Mouse (Mus musculus): ENCODE data around the gene Zmiz1. TPM values are rescaled to one million over a fixed set of nuclear protein-coding genes. Genes with fewer than 3 reads are reported as not detected.

Zmiz1 gene
- polyA plus RNA-seq, 1 experiment, result 15.3 TPM

DNA sequence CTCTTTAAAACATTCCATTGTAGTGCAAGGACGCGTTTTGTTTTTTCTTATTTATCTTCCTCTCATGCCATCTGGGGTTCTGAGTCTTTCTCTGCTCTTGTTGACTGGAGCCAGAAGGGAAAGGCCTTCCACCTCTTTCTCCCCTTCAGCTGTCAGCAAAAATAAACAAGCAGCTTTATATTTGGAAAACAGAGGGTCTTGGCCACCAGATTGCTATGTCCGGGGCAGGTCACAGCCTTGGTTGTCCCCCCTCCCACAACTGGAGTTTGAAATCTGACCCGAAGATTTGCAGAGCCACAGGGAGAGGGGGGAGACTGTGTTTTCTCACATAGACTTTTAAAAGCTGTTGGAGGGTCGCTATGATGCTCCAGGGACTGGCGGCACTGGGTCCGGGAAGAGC is 96.9 kb downstream of the Zmiz1 start:
- no peak for DNase-seq (ENCODE audit: low spot score)

DNA sequence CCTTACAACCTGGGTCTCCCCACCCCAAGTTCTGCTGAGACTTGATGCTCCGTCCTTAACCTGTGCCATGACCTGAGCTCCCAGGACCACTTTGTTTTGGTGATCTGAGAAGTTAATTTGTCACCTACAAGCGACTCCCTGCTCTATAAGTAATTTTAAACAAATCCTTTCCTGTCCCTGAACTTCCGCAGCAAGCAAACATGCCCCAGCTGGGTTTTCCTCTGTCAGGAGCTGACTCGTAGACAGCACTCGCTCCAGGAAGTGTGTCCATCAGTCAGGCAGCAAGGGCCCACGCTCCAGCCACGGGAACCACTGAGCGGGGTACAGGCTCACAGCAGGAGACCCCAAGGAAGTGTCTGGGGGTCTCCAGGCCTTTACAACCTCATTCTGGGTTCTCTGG is 98.0 kb downstream of the Zmiz1 start:
- no peak for DNase-seq (ENCODE audit: low spot score)

DNA sequence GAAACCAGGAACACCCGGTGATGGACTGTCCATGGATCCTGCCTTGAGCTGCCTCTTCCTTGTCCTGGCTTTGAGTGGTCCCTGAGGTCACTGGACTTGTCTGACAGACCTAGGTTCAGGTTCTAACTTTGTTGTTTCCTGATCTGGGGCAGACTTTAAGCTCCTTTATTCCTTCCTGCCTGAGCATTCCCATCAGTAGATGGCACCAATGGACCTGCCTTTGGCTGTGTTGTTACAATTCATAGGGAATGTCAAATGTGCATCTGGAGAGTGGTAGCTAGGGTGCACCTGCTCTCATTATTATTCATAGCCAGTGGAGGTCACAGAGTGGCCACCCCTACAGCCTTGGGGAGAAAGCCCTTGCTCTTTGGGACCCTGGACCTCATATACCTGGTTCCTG is 99.5 kb downstream of the Zmiz1 start:
- DNase-seq (ENCODE audit: low spot score), result no peak

DNA sequence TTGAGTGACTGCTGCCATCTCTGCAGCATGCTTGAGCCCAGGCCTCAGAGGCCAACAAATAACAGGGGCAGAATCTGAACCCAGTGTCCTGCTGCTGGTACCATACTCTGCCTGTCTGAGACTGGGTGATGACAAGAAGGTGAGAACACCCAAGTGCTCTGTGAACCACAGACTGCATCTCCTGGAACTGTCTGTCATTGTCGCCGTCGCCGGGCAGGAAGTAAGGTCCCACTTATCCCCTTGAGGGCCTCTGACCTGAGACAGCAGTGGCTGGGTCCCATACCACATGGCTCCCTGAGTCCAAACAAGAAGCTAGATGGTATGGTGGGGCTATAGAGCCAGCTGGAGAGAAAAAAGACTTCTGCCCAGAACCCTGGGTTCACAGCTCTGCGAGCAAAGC is 100.9 kb downstream of the Zmiz1 start:
- DNase-seq (ENCODE audit: low spot score), result no peak

DNA sequence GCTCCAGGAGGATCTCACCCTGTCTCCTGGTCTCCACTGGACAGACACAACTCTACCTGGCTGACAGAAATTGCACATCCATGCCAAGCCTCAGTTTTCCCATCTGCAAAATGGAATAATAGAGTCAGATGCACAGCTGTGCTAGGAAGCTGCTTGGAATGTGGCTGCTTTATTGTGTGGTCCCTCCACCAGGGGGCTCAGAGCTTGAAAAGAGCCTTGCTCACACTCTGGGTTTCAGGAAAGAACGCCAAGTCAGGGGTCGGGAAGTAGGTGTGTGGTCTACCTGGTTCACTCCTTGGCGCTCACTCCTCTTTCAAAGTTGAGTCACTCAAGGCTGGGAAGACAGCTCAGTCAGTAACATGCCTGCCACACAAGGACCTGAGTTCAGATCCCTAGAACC is 101.9 kb downstream of the Zmiz1 start:
- DNase-seq (ENCODE audit: low spot score), result no peak

DNA sequence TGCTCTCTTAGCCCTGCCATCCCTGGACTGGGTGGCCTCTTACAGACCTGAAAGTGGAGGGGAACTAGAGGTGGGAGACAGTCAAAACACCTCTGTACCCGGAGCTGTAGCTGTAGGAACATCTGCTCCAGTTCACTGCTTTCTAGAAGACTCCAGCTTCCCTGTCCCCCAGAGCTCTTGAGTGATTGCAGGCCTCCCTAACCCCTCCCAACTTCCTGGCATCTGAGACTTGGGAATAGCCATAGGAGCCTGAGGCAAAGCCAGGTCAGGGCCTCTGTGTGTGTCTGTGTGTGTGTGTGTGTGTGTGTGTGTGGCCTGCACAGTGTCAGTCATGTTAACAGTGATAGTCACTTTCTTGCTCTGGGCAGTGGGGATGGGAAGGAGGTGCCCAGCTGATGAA is 102.7 kb downstream of the Zmiz1 start:
- no peak for DNase-seq (ENCODE audit: low spot score)

DNA sequence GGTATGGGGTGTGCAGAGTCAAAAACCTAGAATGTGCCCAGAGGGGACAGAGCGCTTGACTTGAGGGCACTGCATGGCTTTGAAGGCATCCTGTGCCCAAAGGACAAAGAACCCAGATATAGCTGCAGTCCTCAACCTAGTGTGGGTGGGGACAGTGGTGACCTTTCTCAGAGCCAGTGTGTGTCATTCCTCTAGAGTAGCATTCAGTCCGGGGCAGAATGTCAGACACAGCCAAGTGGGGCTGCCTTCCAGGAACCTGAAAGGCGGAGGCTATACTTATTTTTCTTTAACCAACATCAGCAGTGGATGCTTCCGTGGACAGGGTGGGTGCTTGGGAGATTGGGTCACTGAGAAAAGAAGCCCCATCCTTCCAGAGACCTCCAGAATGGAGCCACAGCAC is 103.5 kb downstream of the Zmiz1 start:
- DNase-seq (ENCODE audit: low spot score), result no peak

DNA sequence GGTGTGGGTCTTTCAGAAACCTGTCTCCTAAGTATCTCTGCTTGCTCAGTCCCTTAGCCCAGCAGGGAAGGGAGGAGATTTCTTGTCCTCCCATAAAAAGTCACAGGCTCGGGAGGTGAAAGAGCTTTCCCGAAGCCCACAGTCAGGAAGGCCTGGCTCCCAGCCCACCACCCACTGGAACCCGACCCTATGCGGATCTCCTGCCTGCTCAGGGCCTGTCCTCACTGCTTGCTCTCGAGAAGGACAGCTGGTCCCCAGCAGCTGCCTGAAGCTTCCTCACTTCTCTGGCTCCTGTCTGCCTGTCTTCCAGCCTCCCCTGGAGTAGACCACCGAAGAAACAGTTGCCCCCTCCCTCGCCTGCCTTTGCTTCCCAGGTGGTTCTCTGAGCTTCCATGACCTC is 103.9 kb downstream of the Zmiz1 start:
- no peak for DNase-seq (ENCODE audit: low spot score)

DNA sequence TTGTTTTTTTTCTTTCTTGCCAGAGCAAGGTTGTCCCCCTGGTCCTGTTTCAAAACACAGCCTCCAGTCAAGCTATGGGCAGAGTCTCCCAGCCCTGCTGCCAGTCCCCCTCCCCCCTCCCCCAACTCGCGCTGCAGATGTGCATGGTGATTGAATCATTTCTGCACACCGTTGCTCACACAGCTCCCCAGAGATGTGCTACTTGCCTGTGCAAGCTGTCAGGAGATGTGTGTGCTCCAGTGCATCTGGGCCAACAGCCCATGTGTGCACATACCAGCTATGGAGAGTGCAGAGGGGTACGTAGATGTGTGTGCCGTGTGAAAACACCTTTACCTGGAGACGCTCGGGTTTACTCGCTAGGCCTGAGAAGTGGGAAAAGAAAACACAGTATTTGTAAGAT is 105.6 kb downstream of the Zmiz1 start:
- DNase-seq (ENCODE audit: low spot score), result no peak

DNA sequence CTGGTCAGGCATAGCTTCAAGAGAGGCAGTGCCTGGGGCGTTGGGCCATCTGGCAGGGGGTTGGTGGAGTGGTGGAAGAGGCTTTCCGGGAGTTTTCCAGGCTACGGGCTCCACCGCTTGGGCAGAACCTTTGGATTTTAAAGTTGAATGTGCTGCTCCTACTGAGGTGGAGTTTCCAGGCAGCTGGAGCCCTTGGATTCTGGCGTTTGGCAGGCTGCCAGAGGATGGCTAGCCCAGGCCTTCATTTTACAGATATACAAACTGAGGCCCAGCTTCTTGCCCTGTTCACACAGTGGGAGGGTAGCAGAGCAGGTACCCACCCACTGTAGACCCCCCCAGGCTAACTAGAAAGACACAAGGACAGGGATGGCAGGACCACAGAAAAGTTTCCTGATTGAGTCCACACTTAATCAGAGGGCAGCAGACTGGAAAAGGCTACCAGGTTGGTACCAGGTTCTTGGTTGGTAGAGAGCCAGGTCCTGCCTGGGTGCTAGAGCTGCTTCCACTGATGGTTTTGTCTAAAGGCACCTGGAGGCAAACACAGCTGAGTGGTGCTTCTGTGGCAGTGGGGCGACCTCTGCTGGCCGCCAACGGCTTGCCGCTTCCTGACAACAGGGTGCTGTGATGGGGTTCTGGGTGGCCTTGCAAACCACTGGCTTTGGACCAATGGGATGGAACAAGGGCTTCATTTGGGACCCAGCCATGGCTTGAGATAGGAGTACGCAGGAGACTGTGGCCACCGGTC is 106.5 kb downstream of the Zmiz1 start:
- peak; percentile 75 for DNase-seq (ENCODE audit: low spot score)

DNA sequence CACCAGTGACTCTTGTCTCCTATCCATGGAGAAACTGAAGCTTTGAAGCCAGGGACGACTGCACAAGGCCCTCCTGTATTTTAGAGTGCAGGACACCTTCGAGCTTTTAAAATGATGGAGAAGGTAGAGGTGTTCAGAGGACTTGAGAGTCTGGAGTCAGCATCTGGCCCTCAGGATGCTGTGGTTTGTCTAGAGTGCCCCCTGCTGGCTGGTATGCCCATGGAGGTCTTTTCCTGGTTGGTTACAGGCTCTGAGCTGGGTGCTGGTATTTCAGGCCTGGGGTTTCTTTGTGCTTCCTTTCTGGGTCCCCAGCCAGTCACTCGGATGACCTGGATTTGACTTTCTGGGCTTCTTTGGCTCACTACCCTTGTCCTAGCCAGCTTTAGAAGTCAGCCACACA is 108.3 kb downstream of the Zmiz1 start:
- DNase-seq (ENCODE audit: low spot score), result no peak

DNA sequence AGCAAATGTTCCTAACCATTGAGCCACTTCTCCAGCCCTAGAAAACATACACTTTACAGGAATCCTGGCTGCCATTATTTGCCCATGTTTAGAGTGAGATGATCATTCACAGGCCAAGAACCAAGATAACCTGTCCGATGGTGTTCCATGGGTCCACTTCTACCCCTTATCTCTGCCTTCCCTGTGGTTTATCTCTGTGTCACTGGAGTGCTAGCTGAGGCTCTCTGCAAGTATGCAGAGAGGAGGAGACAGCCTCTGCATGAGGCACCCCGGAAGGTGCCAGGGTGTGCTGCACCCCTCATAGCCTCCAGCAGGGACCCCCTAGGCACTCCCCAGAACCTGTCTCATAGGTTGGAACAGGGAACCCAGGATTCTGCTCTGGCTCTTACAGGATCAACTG is 108.9 kb downstream of the Zmiz1 start:
- DNase-seq (ENCODE audit: low spot score), result no peak

DNA sequence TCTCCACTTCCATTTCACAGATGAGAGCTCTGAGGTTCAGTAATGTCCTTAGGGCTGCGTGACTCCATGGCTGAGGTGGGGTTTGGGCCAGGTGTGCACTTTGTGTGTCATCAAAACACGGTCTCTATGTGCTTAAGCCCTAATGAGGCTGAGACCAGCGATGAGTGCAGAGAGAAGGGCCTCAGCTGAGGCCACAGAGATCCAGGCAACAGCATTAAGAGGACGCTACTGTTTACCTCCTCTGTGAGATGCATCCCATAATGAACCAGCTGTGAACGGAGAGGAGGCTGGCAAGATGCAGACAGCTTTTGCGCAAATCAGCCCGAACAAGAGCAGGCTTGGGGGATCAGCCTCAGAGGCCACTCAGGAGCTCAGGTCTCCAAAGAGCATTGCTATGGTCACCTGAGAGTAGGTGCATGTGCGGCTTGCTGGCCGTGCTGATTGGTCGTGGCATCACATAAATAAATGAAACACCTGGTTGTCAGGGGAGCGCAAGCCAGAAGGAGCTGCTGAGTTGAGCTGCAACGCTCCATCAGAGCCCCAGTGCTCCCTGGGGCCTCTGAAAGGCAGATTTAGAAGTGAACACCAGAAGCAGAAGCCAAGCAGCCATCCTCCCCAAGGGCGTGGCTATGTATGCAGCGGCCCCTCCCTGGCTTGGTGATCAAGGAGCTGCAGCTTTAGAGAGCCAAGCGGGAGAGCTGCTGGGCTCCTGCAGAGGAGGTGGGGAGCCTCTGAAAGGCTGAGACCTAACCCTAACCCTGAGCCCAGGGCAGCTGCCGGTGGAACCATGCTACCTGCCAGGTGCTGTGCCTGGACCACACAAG is 115.3 kb downstream of the Zmiz1 start:
- DNase-seq (ENCODE audit: low spot score), result no peak

DNA sequence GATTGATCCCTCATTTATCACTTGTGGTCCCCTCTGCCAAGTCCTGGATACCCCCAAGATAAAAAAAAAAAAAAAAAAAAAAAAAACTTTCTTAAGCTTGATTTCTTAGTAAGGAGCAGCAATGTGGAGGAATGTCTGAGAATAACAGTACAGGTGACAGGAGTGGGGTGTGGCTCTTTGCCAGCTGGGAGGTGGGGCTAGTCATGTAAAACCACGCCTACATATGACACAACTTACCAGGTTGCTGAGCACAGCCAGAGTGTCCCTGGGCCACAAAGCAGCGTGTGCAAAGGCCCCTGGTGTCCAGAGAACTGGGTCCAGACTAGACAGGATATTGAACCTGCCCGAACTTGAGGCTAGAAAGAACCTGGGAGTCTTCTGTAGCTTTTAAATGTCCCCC is 117.7 kb downstream of the Zmiz1 start:
- no peak for DNase-seq (ENCODE audit: low spot score)

DNA sequence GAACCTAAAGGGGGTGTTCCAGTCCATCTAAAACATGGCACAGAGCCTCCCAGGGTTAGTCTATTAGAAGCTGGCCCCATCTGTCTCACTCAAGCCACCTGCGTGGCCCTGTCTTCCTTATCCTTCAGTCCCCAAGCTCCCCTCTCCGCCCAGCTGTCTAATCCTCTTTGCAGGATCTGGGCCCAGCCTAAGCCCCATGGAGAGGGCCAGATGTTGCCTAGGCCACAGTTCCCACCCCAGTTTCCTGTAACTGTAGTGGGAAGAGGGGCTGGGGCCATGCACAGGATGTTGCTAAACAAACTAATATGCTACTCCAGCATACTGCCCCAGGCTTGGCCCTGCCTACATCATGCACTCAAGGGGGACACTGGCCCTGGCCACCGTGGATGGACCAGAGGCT is 118.4 kb downstream of the Zmiz1 start:
- no peak for DNase-seq (ENCODE audit: low spot score)

DNA sequence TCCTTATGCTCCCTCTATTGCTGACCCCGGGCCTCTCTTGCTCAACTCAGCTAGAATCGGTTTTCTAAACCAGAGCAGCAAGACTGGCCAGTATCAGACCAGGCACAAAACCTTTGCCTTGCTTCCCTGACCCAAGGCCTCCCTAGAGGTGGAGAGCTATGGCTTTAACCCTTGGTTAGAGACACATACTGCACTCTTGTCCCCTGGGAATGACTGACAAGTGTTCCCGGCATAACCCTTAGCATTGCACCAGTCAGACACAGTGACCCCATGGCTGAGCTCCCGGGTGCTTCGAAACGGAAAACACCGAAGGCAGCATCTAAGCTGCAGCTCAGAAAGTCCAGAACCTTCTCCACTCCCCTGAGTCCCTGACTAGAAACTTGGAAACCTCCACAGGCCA is 120.6 kb downstream of the Zmiz1 start:
- DNase-seq (ENCODE audit: low spot score), result no peak

DNA sequence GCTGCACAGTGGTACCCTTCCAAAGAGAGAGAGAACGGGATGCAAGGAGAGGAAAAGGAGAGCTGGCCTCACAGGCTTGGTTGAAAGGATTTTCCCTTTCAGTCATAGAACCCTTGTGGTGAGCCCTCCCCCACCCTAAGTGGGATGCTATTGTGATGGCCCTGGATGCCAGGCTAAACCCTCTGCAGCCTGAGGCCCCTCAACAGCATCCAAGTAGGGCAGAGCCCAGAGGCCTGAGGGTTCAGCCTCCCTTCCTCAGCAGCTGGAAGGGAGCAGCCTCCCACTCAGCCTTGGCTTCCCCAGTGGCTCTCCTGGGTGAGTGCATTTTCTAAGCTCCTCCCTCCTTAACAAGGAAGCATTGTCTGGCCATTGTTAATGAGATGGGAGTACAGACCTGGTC is 121.4 kb downstream of the Zmiz1 start:
- no peak for DNase-seq (ENCODE audit: low spot score)

DNA sequence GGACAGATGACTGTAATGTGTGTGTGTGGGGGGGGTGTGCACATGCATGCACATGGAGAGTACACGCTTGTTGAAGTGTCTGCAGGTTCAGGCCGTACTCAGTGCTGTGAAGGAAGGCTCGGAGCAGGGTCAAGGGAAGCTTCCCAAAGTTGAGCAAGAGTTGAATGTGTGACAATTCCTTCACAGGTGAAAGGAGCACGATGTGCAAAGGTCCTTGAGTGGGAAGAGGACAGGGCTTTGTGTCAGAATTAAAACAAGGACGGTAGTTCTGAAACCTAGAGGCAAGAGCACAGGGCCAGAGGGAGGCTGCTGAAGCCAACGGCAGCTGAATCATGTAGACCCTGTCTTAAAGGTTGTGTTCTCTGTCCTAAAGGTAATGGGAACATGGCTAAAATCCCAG is 123.6 kb downstream of the Zmiz1 start:
- DNase-seq (ENCODE audit: low spot score), result no peak

DNA sequence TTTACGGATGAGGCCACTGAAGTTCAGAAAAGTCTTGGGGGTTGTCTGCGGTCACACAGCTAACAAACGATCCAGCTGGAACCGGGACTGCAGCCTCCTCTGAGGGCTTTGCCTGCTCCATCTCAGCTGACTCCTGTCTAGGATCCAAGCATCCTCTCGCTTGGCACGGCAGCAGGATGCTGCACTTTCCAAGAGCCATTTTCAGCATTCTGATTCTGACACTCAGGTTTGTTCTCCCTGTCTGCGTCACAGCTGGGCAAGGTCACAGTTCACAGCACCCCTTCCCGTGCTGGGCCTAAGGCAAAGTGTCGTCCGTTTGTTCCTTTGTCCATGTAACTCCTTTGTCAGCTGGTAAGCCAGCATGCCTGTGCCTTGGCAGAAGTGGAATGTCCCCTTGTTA is 124.9 kb downstream of the Zmiz1 start:
- no peak for DNase-seq (ENCODE audit: low spot score)

DNA sequence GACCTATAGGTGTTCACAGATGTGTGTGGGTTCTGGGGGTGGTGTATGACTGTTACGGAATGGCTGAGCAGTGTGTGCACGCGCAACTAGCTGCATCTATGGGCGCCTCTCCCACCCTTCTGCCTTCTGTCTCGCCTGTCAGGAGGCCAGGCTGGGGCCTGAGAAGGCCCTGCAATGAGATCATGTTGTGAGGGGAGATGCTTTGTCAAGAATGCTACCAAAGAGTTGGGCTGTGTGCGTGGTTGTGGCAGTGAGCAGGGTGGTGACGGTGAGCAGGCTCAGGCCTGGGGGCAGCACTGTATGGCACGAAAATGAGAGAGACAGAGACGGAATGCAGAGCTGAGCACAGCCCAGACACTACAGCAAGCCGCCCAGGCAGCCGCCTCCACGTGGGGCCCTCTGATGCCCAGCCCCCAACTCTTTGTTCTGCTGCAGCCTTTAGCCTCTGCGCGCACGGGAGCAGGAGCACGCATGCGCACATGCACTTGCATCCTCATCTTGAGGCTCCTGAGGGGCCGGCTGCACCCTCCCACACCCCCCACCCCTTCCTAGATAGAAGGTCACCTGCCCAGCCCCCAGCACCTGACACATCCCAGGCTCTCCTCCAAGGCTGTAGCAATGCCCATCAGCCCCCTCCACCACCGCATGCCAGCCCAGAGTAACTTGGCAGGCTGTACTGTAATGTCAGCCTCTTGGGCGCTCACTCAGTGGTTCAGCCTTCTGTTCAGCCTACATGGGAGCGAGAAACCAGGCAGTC is 126.7 kb downstream of the Zmiz1 start:
- no peak for DNase-seq (ENCODE audit: low spot score)

DNA sequence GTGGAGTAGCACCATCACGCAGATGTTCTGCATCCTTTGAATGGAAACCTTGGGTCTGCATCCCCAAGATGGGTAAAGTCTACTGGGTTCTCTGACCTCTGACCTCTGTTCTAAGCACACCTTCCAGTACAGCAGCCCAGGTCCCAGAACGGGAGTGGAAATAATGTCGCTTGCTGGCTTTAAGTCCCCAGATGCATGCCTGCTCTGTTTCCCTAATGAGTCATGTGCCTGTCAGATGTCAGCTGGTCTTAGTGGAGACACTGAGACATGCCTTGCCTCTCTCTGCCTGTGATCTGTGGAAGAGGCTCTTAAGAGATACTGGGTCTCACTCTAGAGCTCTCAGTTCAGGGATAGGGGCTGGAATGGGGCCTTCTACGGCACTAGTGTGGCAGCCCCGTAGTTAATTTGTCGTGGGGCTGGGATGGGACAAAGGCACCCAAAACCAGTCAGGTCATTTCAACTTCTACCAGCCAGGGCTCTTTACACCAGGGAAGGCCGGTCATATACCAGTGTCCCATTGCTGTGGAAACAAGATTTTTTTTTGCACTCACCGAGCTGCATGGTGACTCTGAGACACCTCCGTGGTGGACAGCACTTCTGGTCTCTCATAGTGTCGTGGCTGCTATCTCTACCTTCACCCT is 128.0 kb downstream of the Zmiz1 start:
- DNase-seq (ENCODE audit: low spot score), result no peak

DNA sequence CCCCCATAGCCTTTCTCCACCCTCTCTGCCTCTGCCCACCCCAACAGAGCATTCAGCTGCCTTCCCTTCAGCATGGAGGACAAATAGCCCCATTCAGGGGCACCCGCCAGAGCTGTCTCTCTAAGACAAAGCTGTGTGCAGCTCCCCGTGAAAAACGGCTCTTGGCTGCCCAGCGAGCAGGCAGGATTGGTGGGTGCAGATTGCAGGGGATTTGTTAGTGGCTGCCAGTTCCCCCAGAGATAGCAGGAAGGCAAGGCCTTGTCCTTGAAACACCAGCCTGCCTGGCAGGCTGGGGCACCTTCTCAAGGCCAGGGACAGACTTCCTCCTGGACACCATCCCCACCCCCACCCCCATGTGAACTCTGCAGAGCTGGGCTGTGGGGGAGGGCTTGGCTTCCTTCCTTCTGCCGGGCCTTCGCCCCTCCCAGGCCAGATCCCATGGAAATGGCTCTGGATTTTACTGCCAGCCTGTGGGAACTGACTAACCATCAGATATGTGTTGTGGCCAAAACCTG is 128.6 kb downstream of the Zmiz1 start:
- no peak for DNase-seq (ENCODE audit: low spot score)
